Mouse (Mus musculus): ENCODE data around the gene Tecpr2.
A peak's percentile ranks its signal among the peaks of the same experiment; 100 is the strongest.

GRCm38 (mm10) chr12:110975838-110976468, 86.9 kb downstream of the Tecpr2 start:
- TF ChIP-seq USF1 (IDR thresholded peaks at IDR 0.05; ENCODE audit: low read depth) (no peak), MAX (IDR thresholded peaks at IDR 0.05; ENCODE audit: low read depth) (no peak), POLR2AphosphoS2 (IDR thresholded peaks at IDR 0.05; ENCODE audit: insufficient read length, low read depth) (no peak), POLR2A (IDR thresholded peaks at IDR 0.05; ENCODE audit: insufficient read length, low read depth) (no peak), TCF12 (IDR thresholded peaks at IDR 0.05; ENCODE audit: insufficient read depth, poor library complexity, severe bottlenecking) (no peak), TCF3 (IDR thresholded peaks at IDR 0.05; ENCODE audit: insufficient read length, low read depth) (no peak), E2F4 (IDR thresholded peaks at IDR 0.05; ENCODE audit: insufficient read depth) (no peak), MYOD1 (IDR thresholded peaks at IDR 0.05; ENCODE audit: control insufficient read depth in 1 of 3, insufficient read length in 2 of 3, low read depth in 2 of 3) (peak in 2 of 3 experiments; percentile 14 to 63), MYOG (IDR thresholded peaks at IDR 0.05; ENCODE audit: control insufficient read depth in 1 of 3, insufficient read depth in 1 of 3, insufficient read length in 2 of 3, low read depth in 2 of 3) (peak in 1 of 3 experiments; percentile 19), CEBPB (IDR thresholded peaks at IDR 0.05; ENCODE audit: insufficient read depth, poor library complexity, severe bottlenecking) (no peak)
